Mouse (Mus musculus) cerebellum, adult (tissue): ENCODE measurements around the gene Mapre3.
"Not testable (repeated sequence)": the region's sequence is repeated elsewhere in the genome, so short reads cannot be mapped to it uniquely, and the experiment has no call there.

Experiments used
- ATAC-seq: cut with Nextera tagmentation; 2 replicates; pipeline ENCODE4 v1.9.2; 2017; ENCODE audit warnings: mild to moderate bottlenecking, moderate library complexity, mixed read lengths; ENCODE audit not compliant: insufficient number of reproducible peaks, low FRiP score, low TSS enrichment

The Mapre3 gene

DNA sequence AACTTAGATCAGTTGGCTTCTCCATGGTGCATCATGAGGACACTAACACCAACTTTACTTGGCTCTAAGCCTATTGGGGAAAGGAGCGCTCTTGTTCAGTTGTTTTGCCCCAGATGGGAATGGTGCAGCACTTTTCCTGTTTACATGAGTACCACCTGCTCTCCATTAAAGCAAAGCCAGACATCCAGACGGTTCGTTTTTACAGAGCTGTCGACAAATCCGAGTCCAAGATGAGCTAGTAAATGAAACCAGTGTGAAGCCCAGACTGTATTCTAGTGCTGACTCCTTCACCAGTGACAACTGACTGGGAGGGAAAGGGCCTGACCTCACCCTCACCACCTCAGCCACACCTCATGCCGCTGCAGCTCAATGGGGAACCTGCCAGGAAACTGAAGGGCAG is 64.2 kb downstream of the Mapre3 start:
- no peak for ATAC-seq

GRCm38 (mm10) chr5:30879347-30879943 is 65.0 kb downstream of the Mapre3 start:
- ATAC-seq = no peak

GRCm38 (mm10) chr5:30881839-30882238 is 67.4 kb downstream of the Mapre3 start:
- ATAC-seq = not testable (repeated sequence)

DNA sequence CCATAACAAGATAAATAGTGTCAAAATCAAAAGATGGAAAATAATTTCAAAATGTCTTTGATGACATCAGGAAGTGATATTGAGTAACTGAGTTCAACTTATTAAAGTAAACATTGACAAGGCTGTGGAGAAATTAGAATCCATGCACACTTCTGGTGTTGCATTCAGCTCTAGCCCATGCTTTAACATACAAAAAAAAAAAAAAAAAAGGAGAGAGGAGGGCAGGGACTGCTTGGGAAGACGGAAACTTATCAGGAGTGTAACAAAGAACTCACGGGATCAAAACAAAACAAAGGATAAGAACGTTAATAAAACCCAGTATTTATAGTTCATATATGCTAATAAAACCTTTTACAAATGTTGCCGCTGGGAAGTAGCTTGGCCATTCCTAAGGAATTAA is 71.8 kb downstream of the Mapre3 start:
- ATAC-seq = no peak

- no peak for ATAC-seq
These were observed 72.3 kb downstream of the Mapre3 start for GRCm38 (mm10) chr5:30886731-30887130.

GRCm38 (mm10) chr5:30887331-30887761 is 72.9 kb downstream of the Mapre3 start:
- ATAC-seq = peak; percentile 64

GRCm38 (mm10) chr5:30887858-30888336 is 73.5 kb downstream of the Mapre3 start:
- ATAC-seq = peak; percentile 70

GRCm38 (mm10) chr5:30888337-30889087 is 74.1 kb downstream of the Mapre3 start, which contains the start of gene Agbl5:
Agbl5 (plus strand) TSS chr5:30888694.
- peak; percentile 46 for ATAC-seq

DNA sequence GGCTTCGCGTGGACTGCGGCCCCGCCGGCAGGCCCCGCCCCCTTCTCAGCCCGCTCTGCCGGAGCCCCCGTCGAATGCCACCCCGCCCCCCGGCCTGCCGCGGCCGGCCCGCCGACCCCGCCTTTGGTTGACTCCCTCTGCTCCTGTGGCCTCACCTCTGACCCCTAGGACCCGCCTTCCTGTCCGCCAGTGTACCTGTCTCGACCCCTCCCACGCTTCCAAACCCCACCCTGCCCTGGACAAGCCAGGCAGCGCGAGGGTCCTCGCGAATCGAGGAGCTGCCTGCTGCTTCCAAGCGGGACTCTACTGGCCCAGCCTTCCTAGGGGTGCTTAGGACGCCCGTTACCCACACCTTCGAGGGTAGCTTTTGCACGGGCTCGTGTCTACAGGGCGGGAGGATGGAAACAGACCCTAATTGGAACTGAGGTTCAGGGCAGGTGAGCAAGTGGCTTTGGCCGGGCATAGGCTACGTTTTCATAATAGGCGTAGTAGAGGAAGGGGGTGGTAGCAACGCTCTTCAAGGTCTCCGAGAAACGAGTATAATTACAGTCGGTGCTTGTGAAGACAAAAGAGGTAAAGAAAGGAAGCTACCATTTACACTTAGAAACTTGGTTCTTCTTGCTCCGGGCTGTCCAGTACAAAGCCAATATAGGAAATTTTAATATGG is 74.8 kb downstream of the Mapre3 start:
- peak; percentile 1; the same call in 1 of the 2 replicates for ATAC-seq

DNA sequence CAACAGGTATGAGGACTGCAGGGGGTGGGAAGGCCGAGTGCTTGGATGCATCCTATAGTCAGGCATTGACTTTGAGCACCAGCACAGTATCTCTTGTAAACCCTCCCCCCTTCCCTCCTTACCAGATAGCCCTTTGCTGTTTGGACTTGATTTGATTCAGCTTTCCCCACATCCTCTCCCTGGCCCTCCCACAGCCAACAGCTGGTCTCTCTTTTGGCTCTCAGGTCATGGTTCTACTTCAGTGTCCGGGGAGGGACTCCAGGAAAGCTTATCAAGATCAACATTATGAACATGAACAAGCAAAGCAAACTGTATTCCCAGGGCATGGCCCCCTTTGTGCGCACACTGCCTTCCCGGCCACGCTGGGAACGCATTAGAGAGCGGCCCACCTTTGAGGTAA is 75.9 kb downstream of the Mapre3 start:
- no peak for ATAC-seq

- ATAC-seq = no peak
These were observed 87.4 kb downstream of the Mapre3 start for GRCm38 (mm10) chr5:30901860-30902259.

GRCm38 (mm10) chr5:30907413-30908059 is 93.1 kb downstream of the Mapre3 start, which contains the start of gene Ost4:
Ost4 (minus strand) TSS chr5:30907788.
- ATAC-seq = peak; percentile 95

GRCm38 (mm10) chr5:30908426-30909299 is 94.2 kb downstream of the Mapre3 start:
- no peak for ATAC-seq

DNA sequence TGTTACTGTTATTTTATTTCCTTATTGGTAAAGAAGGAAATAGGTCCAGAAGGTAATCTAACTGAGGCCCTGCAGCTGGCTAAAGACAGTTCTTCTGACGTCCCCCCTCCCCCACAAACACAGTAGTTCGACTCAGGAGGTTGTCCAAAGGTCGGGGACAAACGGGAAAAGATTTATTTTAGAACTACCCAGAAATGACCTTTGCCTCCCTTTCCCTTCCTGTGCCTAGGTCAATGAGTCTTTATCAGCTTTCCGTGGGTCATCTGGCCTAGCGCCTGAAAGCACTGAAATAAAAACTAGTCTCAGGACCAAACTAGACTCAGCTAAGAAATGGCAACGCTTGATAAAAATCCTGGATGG is 94.8 kb downstream of the Mapre3 start:
- no peak for ATAC-seq

- no peak for ATAC-seq
These were observed 95.4 kb downstream of the Mapre3 start for GRCm38 (mm10) chr5:30909863-30910262.

DNA sequence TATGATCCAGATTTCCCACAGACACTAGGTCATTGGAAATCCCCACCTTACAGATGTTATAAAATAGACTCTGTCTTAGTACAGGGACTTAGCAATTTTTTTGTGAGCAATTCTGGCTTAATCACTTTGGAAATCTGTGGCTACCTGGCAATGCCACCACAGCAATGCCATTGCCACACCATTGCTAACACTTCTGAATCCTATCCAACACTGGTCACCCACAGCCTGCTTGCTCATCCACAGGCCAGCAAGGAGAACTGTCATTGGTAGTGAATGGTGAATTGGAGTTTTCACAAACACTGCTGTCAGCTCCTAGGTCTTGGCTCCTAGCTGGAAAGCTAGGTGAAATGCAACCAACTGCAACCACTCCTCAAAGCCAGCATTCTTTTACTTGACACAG is 96.0 kb downstream of the Mapre3 start:
- no peak for ATAC-seq

DNA sequence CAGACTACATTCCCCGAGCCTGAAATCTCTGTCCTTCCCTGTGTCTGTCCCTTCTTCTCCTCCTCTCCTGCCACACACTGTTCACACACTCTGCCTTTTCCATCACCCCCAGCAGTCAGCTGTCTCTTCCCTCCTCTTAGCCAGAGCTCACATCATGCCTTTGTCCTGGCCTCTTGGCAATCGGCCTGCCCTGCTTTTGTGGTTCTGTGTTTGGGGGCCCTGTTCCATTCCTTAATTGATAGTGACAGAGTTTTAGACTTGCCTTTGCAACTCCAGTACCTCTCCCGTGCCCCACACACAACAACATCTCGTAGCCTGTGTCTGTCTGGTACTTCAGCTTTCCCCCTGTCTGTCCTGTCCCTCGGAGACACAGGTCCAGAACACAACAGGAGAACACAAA is 97.7 kb downstream of the Mapre3 start:
- no peak for ATAC-seq

DNA sequence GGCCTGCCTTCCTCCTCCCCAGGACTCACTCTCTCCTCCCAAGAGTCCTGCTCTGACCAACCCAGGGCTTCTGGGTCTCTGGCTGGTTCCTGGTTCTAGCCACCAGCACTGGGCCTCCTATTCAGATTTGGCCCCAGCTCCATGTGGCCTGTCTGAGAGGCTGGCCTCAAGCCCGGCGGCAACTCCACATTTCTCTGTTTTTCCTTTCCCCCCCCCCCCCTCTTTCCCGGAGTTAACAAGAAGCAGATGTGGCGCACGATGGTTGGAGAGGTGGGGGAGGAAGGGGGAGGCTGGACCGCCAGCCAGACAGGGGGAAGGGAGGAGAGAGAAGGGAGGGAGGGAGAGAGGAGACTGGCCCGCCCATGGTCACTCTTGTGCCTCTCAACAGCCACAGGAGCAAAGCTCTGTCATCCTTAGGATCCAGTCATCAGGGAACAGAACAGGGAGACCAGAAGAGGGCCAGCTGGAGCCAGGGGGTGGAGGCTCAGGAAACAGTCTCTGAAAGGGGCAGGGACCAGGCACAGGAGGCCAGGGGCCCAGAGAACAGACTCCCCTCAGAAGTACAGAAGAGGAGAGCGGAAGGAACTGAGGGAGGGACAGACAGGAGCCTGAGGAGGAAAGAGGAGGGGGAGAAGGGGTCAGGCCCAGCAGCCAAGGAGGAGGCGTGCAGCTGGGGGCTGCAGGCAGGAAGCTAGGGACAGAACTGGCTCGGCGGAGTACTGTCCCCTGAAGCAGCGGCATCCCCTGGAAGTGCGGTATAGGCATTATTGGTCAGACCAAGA is 98.8 kb downstream of the Mapre3 start, which contains the start of gene Emilin1:
Emilin1 (plus strand) TSS at position 343 of the 782 bp plus-strand sequence.
- no peak for ATAC-seq

DNA sequence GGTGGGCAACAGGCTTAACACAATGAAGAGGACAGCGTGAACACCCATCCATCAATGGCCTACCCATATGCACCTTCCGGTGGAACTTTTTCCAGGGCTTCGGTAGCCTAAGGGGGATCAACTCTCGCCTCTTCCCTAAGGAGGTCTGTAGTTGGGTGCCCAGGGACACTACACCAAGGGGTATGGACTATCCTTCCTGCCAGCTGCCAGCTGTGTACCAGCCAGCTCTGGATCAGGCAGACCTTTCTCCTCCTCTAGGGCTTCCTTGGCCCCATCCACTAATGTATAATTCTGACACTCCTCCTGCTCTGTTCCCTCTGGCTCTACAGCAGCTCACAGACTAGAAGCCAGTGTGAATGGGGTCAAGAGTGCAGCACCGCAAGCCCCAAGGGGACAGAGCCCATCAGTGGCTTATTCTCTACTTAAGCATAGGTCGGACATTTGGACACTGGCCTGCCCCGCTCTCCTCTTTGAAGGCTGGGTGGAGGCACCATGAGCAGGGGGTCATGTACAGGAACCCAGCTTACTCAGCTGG is 99.7 kb downstream of the Mapre3 start:
- no peak for ATAC-seq
